Mouse (Mus musculus) right cerebral cortex, adult 2 months (tissue): Measurements from ENCODE around the gene Bcl7a.

Source experiments
- DNase-seq, 2 experiments: peaks; one replicate each; pipeline ENCODE4 v3.0.0; 2021 to 2022; ENCODE audit warnings: low spot score in 2 of 2

Bcl7a gene

GRCm38 (mm10) chr5:123416566-123417518 is 73.2 kb downstream of the Bcl7a start:
- DNase-seq, result no peak

GRCm38 (mm10) chr5:123423885-123424284 is 80.3 kb downstream of the Bcl7a start:
- no peak for DNase-seq
